Mouse (Mus musculus) limb, embryonic 14.5 days (tissue): ENCODE measurements around the gene Rgs10. TPM values are rescaled to one million over a fixed set of nuclear protein-coding genes. Genes with fewer than 3 reads are reported as not detected.

Source experiments
- ATAC-seq: fragments of 200-750 bp; cut with Nextera tagmentation; 2 replicates; pipeline ENCODE4 v1.8.0; 2017; ENCODE audit warnings: low read depth, moderate number of reproducible peaks, moderate TSS enrichment; ENCODE audit not compliant: low FRiP score
- DNase-seq: peaks from one replicate; pipeline ENCODE4 v3.0.0-alpha.2; 2015; ENCODE audit warnings: low spot score
- H3K27ac ChIP-seq: fragments of 300-500 bp; sonication (generic); replicated peaks from 2 replicates; pipeline ENCODE4 v1.5.1; 2014; ENCODE audit warnings: low read depth, mild to moderate bottlenecking, low read length, moderate library complexity, mixed read lengths
- H3K27me3 ChIP-seq: fragments of 300-500 bp; sonication (generic); 2 replicates; pipeline ENCODE4 v1.6.1; 2014; ENCODE audit warnings: low read length, mixed read lengths; ENCODE audit not compliant: control insufficient read depth, insufficient read depth
- H3K36me3 ChIP-seq: fragments of 300-500 bp; sonication (generic); 2 replicates; pipeline ENCODE4 v1.6.1; 2014; ENCODE audit warnings: mild to moderate bottlenecking, low read length, moderate library complexity, mixed read lengths; ENCODE audit not compliant: control insufficient read depth, insufficient read depth
- H3K4me1 ChIP-seq: fragments of 300-500 bp; sonication (generic); 2 replicates; pipeline ENCODE4 v1.6.1; 2014; ENCODE audit warnings: antibody characterized with exemption, low read length, mixed read lengths; ENCODE audit not compliant: control insufficient read depth, insufficient read depth
- H3K4me2 ChIP-seq: fragments of 300-500 bp; sonication (generic); replicated peaks from 2 replicates; pipeline ENCODE4 v1.6.1; 2014; ENCODE audit warnings: low read depth, mild to moderate bottlenecking, low read length, moderate library complexity; ENCODE audit not compliant: severe bottlenecking
- H3K4me3 ChIP-seq: fragments of 300-500 bp; sonication (generic); replicated peaks from 2 replicates; pipeline ENCODE4 v1.5.1; 2014; ENCODE audit warnings: low read length
- H3K9ac ChIP-seq: fragments of 300-500 bp; sonication (generic); 2 replicates; pipeline ENCODE4 v1.6.1; 2014; ENCODE audit warnings: mild to moderate bottlenecking, low read depth, low read length, moderate library complexity; ENCODE audit not compliant: severe bottlenecking
- H3K9me3 ChIP-seq: fragments of 300-500 bp; sonication (generic); 2 replicates; pipeline ENCODE4 v1.6.1; 2016; ENCODE audit warnings: low read length; ENCODE audit not compliant: control insufficient read depth
- POLR2A ChIP-seq: fragments of 200-500 bp; IDR thresholded peaks from 2 replicates; pipeline ENCODE4 v1.8.0; 2012; ENCODE audit warnings: inconsistent platforms, mild to moderate bottlenecking, moderate library complexity, borderline replicate concordance; ENCODE audit not compliant: insufficient read depth, insufficient read length; ENCODE audit errors: extremely low read depth
- WGBS: fragments of 180-500 bp; shearing (Covaris S2); extraction: QIAGEN DNeasy Blood & Tissue Kit; methylation state at CpG from one replicate; pipeline ENCODE4 v1.1.7; 2014; 5-methylcytosine and 5-hydroxymethylcytosine counted together
- polyA plus RNA-seq, 2 experiments: library from polyadenylated mRNA; depleted of rRNA in 1 of 2; stranded (reverse) in 1 of 2; unstranded in 1 of 2; fragments of >200 nt; fragmentation: Nextera tagmentation in 1 of 2; extraction: Ambion mirVana in 1 of 2; gene quantifications; 2 replicates each; pipeline versions ENCODE4 v1.2.1 to v1.2.3; 2012 to 2014

Gene Rgs10
- polyA plus RNA-seq, 2 experiments = 13.6 to 17.7 TPM

DNA sequence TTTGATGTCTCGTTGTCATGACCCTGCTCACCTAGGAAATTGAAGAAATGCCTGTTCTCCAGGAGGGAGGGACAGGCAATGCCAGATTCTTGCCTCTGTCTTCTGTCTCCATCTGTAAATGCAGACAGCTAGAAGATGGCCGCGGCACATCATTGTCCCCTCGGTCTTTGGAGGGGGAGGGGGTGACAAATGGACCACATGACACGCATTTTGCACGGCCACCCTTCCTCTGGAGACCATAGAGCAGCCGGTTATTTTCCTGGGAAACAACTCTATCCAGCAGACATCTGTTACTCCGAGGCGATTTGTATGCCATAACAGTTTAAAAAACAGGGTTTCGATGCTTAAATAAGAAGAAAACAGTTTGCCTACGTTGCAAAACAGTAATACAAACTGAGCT lies 51.9 kb downstream of the Rgs10 start:
- 58% methylated on average over 11 of the region's 11 CpGs for WGBS
- H3K36me3 ChIP-seq = no peaks in the 10 kb centered on the region
- H3K9ac ChIP-seq = no peak overlapping the region
- H3K27ac ChIP-seq = no peak overlapping the region
- H3K9me3 ChIP-seq = no peaks in the 10 kb centered on the region
- no peak for DNase-seq
- no peak for TF ChIP-seq POLR2A
- ATAC-seq = no peak
- H3K4me2 ChIP-seq = no peak overlapping the region
- no peaks in the 10 kb centered on the region for H3K4me1 ChIP-seq
- H3K4me3 ChIP-seq = no peak overlapping the region
- no peaks in the 10 kb centered on the region for H3K27me3 ChIP-seq

GRCm38 (mm10) chr7:128365096-128365715 lies 53.4 kb downstream of the Rgs10 start:
- Histone ChIP-seq H3K27ac (no peak overlapping the region), H3K36me3 (no peaks in the 10 kb centered on the region), H3K4me3 (no peak overlapping the region), H3K9me3 (no peaks in the 10 kb centered on the region), H3K4me2 (no peak overlapping the region), H3K27me3 (no peaks in the 10 kb centered on the region), H3K9ac (no peak overlapping the region), H3K4me1 (no peaks in the 10 kb centered on the region)
- ATAC-seq (no peak), DNase-seq (no peak)
- 62% methylated on average over 4 of the region's 4 CpGs for WGBS
- TF ChIP-seq POLR2A = no peak

- TF ChIP-seq POLR2A = no peak
- H3K9ac ChIP-seq = no peak overlapping the region
- H3K4me2 ChIP-seq = no peak overlapping the region
- WGBS = 81% methylated on average over 11 of the region's 11 CpGs
- no peak overlapping the region for H3K4me3 ChIP-seq
- no peaks in the 10 kb centered on the region for H3K4me1 ChIP-seq
- H3K36me3 ChIP-seq = no peaks in the 10 kb centered on the region
- H3K9me3 ChIP-seq = no peaks in the 10 kb centered on the region
- H3K27ac ChIP-seq = no peak overlapping the region
- DNase-seq (no peak), ATAC-seq (no peak)
- no peaks in the 10 kb centered on the region for H3K27me3 ChIP-seq
These were observed 54.0 kb downstream of the Rgs10 start for GRCm38 (mm10) chr7:128364526-128364925.

DNA sequence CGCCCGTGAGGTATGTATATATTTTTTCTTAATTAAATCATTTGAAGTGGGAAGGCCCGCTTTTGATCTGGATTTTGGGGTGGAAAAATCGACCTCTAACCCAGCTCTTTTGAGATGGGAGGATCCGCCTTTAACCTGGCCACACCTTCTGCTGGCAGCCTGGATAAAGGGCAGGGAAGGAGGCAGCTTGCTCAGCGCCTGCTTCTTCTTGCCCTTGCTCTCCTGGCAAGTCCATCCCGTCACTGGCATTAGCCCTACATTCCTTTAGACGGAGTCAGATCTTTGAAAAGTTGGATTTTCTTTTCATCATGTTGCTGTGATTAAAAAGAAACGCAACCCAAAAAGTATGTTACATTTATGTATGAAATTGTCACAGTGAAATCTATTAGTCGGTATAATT lies 54.8 kb downstream of the Rgs10 start:
- Histone ChIP-seq H3K9me3 (no peaks in the 10 kb centered on the region), H3K4me2 (no peak overlapping the region), H3K9ac (no peak overlapping the region), H3K27me3 (no peaks in the 10 kb centered on the region), H3K27ac (no peak overlapping the region), H3K36me3 (no peaks in the 10 kb centered on the region), H3K4me3 (no peak overlapping the region), H3K4me1 (no peaks in the 10 kb centered on the region)
- ATAC-seq (no peak), DNase-seq (no peak)
- 62% methylated on average over 10 of the region's 10 CpGs for WGBS
- no peak for TF ChIP-seq POLR2A

GRCm38 (mm10) chr7:128362916-128363315 lies 55.6 kb downstream of the Rgs10 start:
- ATAC-seq (no peak), DNase-seq (no peak)
- H3K9ac ChIP-seq = no peak overlapping the region

More at GRCm38 (mm10) chr7:128362916-128363315, 55.6 kb downstream of the Rgs10 start:
- H3K27ac ChIP-seq = no peak overlapping the region
- TF ChIP-seq POLR2A = no peak
- H3K4me2 ChIP-seq = no peak overlapping the region
- H3K9me3 ChIP-seq = no peaks in the 10 kb centered on the region
- H3K4me3 ChIP-seq = no peak overlapping the region
- 67% methylated on average over 4 of the region's 4 CpGs for WGBS
- no peaks in the 10 kb centered on the region for H3K27me3 ChIP-seq
- no peaks in the 10 kb centered on the region for H3K36me3 ChIP-seq
- H3K4me1 ChIP-seq = no peaks in the 10 kb centered on the region
